Mouse (Mus musculus) Muller cell, postnatal 12 days (primary cell): ENCODE measurements at regions not wholly inside any gene's neighbourhood (a gene's known extent, or its start where the extent isn't known, plus 50 kb on each side); places are given as distances from the start of the nearest gene placed in this dataset.

Experiments used
- DNase-seq: peaks from one replicate; pipeline ENCODE4 v3.0.0-alpha.2; 2015; ENCODE audit errors: inconsistent ontology term

GRCm38 (mm10) chr16:86808644-86809324 is 545.2 kb upstream of the N6amt1 start:
- DNase-seq: no peak

- no peak for DNase-seq
Observed at GRCm38 (mm10) chr16:86806374-86806773, 547.6 kb upstream of the N6amt1 start.

- DNase-seq: no peak
Observed at GRCm38 (mm10) chr16:86776086-86776485, 577.9 kb upstream of the N6amt1 start.

- peak; percentile 63 for DNase-seq
Observed at GRCm38 (mm10) chr16:86772586-86772985, 581.4 kb upstream of the N6amt1 start.

GRCm38 (mm10) chr16:86768912-86769311 is 585.1 kb upstream of the N6amt1 start:
- no peak for DNase-seq

- no peak for DNase-seq
Observed at GRCm38 (mm10) chr16:86768355-86768754, 585.6 kb upstream of the N6amt1 start.

- peak; percentile 32 for DNase-seq
Observed at GRCm38 (mm10) chr16:86765974-86766373, 588.0 kb upstream of the N6amt1 start.

GRCm38 (mm10) chr16:86741236-86741635 is 612.7 kb upstream of the N6amt1 start:
- no peak for DNase-seq

- no peak for DNase-seq
Observed at GRCm38 (mm10) chr16:86718982-86719771, 634.8 kb upstream of the N6amt1 start.

GRCm38 (mm10) chr16:86718353-86718752 is 635.6 kb upstream of the N6amt1 start:
- DNase-seq: no peak

GRCm38 (mm10) chr16:86701700-86702099 is 652.3 kb upstream of the N6amt1 start:
- DNase-seq: no peak

GRCm38 (mm10) chr16:86694497-86694896 is 659.5 kb upstream of the N6amt1 start:
- DNase-seq: peak; percentile 73

GRCm38 (mm10) chr16:86659154-86659553 is 694.8 kb upstream of the N6amt1 start:
- DNase-seq: no peak

- DNase-seq: no peak
Observed at GRCm38 (mm10) chr16:86647316-86647715, 706.7 kb upstream of the N6amt1 start.

- DNase-seq: no peak
Observed at GRCm38 (mm10) chr16:86646753-86647152, 707.2 kb upstream of the N6amt1 start.

- DNase-seq: peak; percentile 32
Observed at GRCm38 (mm10) chr16:86645436-86645835, 708.5 kb upstream of the N6amt1 start.

- DNase-seq: peak; percentile 90
Observed at GRCm38 (mm10) chr16:86644912-86645312, 709.1 kb upstream of the N6amt1 start.

GRCm38 (mm10) chr16:86604166-86604565 is 702.5 kb upstream of the Adamts5 start:
- peak; percentile 92 for DNase-seq

- no peak for DNase-seq
Observed at GRCm38 (mm10) chr16:86594992-86595391, 693.4 kb upstream of the Adamts5 start.

GRCm38 (mm10) chr16:86586044-86586443 is 684.4 kb upstream of the Adamts5 start:
- DNase-seq: no peak

- peak; percentile 43 for DNase-seq
Observed at GRCm38 (mm10) chr16:86578281-86578680, 676.7 kb upstream of the Adamts5 start.

GRCm38 (mm10) chr16:86547465-86548043 is 645.9 kb upstream of the Adamts5 start:
- no peak for DNase-seq

- DNase-seq: no peak
Observed at GRCm38 (mm10) chr16:86546905-86547304, 645.3 kb upstream of the Adamts5 start.
